Mouse (Mus musculus) liver, embryonic 11.5 days (tissue): ENCODE data around the gene Nfatc2. TPM values are rescaled to one million over a fixed set of nuclear protein-coding genes. Genes with fewer than 3 reads are reported as not detected.

Experiments used
- ATAC-seq: fragments of 200-750 bp; cut with Nextera tagmentation; replicated peaks from 2 replicates; pipeline ENCODE4 v1.8.0; 2017; ENCODE audit warnings: moderate number of reproducible peaks, mild to moderate bottlenecking, moderate TSS enrichment, moderate library complexity; ENCODE audit not compliant: low FRiP score
- DNase-seq: peaks from one replicate; pipeline ENCODE4 v3.0.0-alpha.2; 2017; ENCODE audit warnings: low spot score
- H3K27ac ChIP-seq: fragments of 300-500 bp; sonication (generic); 2 replicates; pipeline ENCODE4 v1.5.1; 2014; ENCODE audit warnings: mild to moderate bottlenecking, low read depth, low read length, control low read depth
- H3K27me3 ChIP-seq: fragments of 300-500 bp; sonication (generic); replicated peaks from 2 replicates; pipeline ENCODE4 v1.6.1; 2014; ENCODE audit warnings: low read length, mixed read lengths; ENCODE audit not compliant: control insufficient read depth, insufficient read depth
- H3K36me3 ChIP-seq: fragments of 300-500 bp; sonication (generic); 2 replicates; pipeline ENCODE4 v1.6.1; 2014; ENCODE audit warnings: mild to moderate bottlenecking, low read length, moderate library complexity, mixed read lengths; ENCODE audit not compliant: control insufficient read depth, insufficient read depth
- H3K4me1 ChIP-seq: fragments of 300-500 bp; sonication (generic); replicated peaks from 2 replicates; pipeline ENCODE4 v1.6.1; 2014; ENCODE audit warnings: low read length, mixed read lengths; ENCODE audit not compliant: control insufficient read depth, insufficient read depth
- H3K4me2 ChIP-seq: fragments of 300-500 bp; sonication (generic); 2 replicates; pipeline ENCODE4 v1.6.1; 2014; ENCODE audit warnings: mild to moderate bottlenecking, control low read depth, moderate library complexity
- H3K4me3 ChIP-seq: fragments of 300-500 bp; sonication (generic); 2 replicates; pipeline ENCODE4 v1.5.1; 2014; ENCODE audit warnings: low read depth, low read length, control low read depth
- H3K9ac ChIP-seq: fragments of 300-500 bp; sonication (generic); 2 replicates; pipeline ENCODE4 v1.6.1; 2014; ENCODE audit warnings: low read depth, low read length, control low read depth
- H3K9me3 ChIP-seq: fragments of 300-500 bp; sonication (generic); 2 replicates; pipeline ENCODE4 v1.6.1; 2016; ENCODE audit warnings: low read length, inconsistent platforms, mixed read lengths; ENCODE audit not compliant: control insufficient read depth
- WGBS: fragments of 180-500 bp; shearing (Covaris S2); extraction: QIAGEN DNeasy Blood & Tissue Kit; methylation state at CpG from one replicate; pipeline ENCODE4 v1.1.7; 2014; 5-methylcytosine and 5-hydroxymethylcytosine counted together
- polyA plus RNA-seq: library from polyadenylated mRNA; unstranded; fragments of >200 nt; fragmentation: Nextera tagmentation; extraction: Ambion mirVana; gene quantifications from 2 replicates; pipeline ENCODE4 v1.2.1, GENCODE M21; 2014

Nfatc2 gene
- polyA plus RNA-seq, 1 experiment from 2014 or later, result 0.77 TPM

DNA sequence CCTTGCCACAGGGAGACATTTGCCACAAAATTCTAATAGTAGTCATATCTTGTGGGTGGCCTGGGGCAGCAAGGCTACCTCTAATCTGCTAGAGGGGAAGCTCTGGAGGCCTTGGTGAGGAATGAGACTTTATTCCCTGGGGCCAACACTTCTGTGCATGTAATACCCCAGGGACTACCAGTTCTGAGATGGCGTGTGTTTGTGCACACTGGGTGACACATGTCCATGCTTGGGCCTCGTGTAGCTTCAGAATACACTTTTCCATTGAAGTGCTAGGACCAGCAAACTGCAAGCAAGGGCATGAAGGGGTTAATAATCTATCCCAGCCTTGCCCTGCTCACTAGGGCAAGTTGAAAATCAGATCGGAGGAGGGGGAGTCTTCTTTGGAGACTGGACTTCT lies 58.4 kb downstream of the Nfatc2 start:
- WGBS, result 63% methylated on average over 3 of the region's 3 CpGs
- no peaks in the 10 kb centered on the region for H3K9me3 ChIP-seq
- no peaks in the 10 kb centered on the region for H3K36me3 ChIP-seq
- no peaks in the 10 kb centered on the region for H3K4me1 ChIP-seq
- DNase-seq (no peak), ATAC-seq (no peak)
- H3K4me2 ChIP-seq, result no peak overlapping the region
- H3K27me3 ChIP-seq, result peaks cover 5% of the 10 kb centered on the region; the same call in 1 of the 2 replicates
- no peak overlapping the region for H3K9ac ChIP-seq
- H3K27ac ChIP-seq, result no peak overlapping the region
- H3K4me3 ChIP-seq, result no peak overlapping the region

DNA sequence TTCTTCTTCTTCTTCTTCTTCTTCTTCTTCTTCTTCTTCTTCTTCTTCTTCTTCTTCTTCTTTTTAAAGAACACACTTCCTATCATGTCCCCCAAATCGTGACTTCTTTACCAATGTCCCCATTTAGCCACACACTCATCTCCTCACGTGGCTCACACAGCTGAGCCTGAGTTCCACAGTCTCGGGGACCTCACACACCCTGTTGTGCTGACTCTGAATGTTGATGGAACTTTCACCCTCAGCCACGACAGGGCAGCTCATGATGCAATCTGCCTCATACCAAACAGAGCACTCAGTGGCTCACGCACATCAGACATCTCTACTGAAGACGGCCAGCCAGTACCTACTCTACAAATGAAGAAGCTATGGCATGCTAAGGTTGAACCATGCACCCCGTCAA lies 60.2 kb downstream of the Nfatc2 start:
- 62% methylated on average over 7 of the region's 7 CpGs for WGBS

DNA sequence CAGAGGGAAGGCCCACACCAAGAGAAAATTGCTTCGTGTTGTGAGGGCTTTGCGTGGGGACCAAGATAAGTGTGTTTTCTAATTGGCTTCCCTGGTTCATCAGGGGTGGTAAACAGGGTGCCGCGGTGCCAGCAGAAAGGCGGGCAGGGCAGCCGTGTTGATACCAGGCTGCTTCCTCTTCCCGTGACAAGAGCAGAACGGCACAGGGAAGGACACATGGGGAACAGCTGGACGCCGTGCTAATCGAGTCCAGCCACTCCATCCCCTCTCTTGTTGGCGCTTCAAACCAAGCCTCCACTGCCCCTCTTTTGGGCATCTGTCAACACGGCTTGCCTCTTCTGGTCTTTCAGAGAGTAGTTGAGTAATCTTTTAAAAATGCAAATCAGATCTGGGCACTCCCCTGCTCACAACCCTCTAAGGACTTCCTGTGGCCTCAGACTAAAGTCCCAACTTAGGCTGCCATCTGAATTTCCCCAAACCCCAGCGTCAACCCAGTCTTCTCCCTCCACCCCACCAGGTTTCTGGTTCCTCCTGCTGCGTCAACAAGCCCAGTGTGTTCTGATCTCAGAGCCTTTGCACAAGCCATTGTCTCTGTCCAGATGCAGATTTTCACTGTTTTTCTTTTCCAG lies 61.7 kb downstream of the Nfatc2 start:
- Histone ChIP-seq H3K27ac (no peak overlapping the region), H3K4me2 (no peak overlapping the region), H3K4me1 (no peaks in the 10 kb centered on the region), H3K36me3 (no peaks in the 10 kb centered on the region), H3K4me3 (no peak overlapping the region), H3K9ac (no peak overlapping the region), H3K27me3 (peaks cover 5% of the 10 kb centered on the region), H3K9me3 (no peaks in the 10 kb centered on the region)
- DNase-seq (no peak), ATAC-seq (no peak)
- WGBS, result 60% methylated on average over 15 of the region's 15 CpGs

More for the DNA sequence above, 60.2 kb downstream of the Nfatc2 start:
- Histone ChIP-seq H3K4me2 (no peak overlapping the region), H3K4me1 (no peaks in the 10 kb centered on the region), H3K27me3 (peaks cover 4% of the 10 kb centered on the region), H3K4me3 (no peak overlapping the region), H3K9me3 (no peaks in the 10 kb centered on the region), H3K9ac (no peak overlapping the region), H3K36me3 (no peaks in the 10 kb centered on the region), H3K27ac (no peak overlapping the region)
- DNase-seq (no peak), ATAC-seq (no peak)

DNA sequence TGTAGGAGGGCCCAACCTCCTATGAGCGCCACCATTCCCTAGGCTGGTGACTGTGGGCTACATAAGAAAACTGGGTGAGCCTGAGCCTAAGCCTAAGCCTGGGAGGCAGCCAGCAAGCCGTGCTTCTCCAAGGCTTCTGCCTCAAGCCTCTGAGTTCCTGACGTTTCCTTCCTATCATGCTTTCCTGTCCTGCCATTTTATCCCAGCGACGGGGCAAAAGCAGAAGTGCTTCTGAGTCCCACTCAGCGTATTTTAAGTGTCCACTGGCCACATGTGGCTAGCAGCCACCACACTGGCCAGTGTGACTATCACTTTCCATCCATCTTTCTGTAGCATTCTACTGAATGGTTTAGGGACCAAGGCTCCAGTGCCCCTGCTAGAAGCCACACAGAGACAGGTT lies 62.4 kb downstream of the Nfatc2 start:
- Histone ChIP-seq H3K27me3 (peaks cover 5% of the 10 kb centered on the region), H3K4me2 (no peak overlapping the region), H3K4me3 (no peak overlapping the region), H3K9me3 (no peaks in the 10 kb centered on the region), H3K27ac (no peak overlapping the region), H3K36me3 (no peaks in the 10 kb centered on the region), H3K9ac (no peak overlapping the region), H3K4me1 (no peaks in the 10 kb centered on the region)
- ATAC-seq (no peak), DNase-seq (no peak)
- 55% methylated on average over 6 of the region's 6 CpGs for WGBS

GRCm38 (mm10) chr2:168532061-168532833 lies 69.2 kb downstream of the Nfatc2 start:
- Histone ChIP-seq H3K36me3 (no peaks in the 10 kb centered on the region), H3K4me2 (no peak overlapping the region), H3K4me3 (no peak overlapping the region), H3K4me1 (no peaks in the 10 kb centered on the region), H3K9me3 (no peaks in the 10 kb centered on the region), H3K9ac (no peak overlapping the region), H3K27me3 (peaks cover 8% of the 10 kb centered on the region; the same call in 1 of the 2 replicates), H3K27ac (no peak overlapping the region)
- no peak for DNase-seq
- WGBS, result 62% methylated on average over 15 of the region's 15 CpGs
- ATAC-seq, result no peak

- DNase-seq (no peak), ATAC-seq (no peak)
- Histone ChIP-seq H3K9ac (no peak overlapping the region), H3K4me1 (peaks cover 7% of the 10 kb centered on the region), H3K4me2 (no peak overlapping the region), H3K27me3 (peaks cover 3% of the 10 kb centered on the region; the same call in 1 of the 2 replicates), H3K27ac (no peak overlapping the region), H3K4me3 (no peak overlapping the region), H3K36me3 (no peaks in the 10 kb centered on the region), H3K9me3 (no peaks in the 10 kb centered on the region; the same call in 1 of the 2 replicates)
- 81% methylated on average over 8 of the region's 8 CpGs for WGBS
Observed at GRCm38 (mm10) chr2:168528551-168528950, 72.9 kb downstream of the Nfatc2 start.

DNA sequence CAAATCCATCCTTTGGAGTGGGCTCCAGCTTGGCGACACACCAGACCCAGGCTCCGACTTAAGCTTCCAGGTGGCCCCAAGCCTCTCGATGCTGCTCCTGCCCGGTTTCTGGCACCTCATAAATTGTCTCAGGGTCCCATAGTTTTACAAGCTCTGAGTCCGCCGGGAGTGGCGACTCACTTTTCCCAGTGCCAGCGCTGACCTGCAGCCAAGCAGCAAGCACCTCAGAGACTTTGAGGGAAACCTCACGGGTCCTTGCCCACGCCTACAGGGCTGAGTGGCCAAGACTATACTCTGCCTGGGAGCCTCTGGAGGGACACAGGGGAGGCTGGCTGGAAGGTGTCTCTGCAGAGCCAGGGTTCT lies 74.0 kb downstream of the Nfatc2 start:
- WGBS, result 86% methylated on average over 10 of the region's 10 CpGs
- ATAC-seq (no peak), DNase-seq (no peak)
- Histone ChIP-seq H3K27me3 (peaks cover 3% of the 10 kb centered on the region; the same call in 1 of the 2 replicates), H3K4me3 (no peak overlapping the region), H3K36me3 (no peaks in the 10 kb centered on the region), H3K9me3 (no peaks in the 10 kb centered on the region; the same call in 1 of the 2 replicates), H3K9ac (no peak overlapping the region), H3K4me1 (peaks cover 7% of the 10 kb centered on the region), H3K4me2 (no peak overlapping the region), H3K27ac (no peak overlapping the region)

- Histone ChIP-seq H3K4me1 (peaks cover 7% of the 10 kb centered on the region), H3K9me3 (no peaks in the 10 kb centered on the region; the same call in 1 of the 2 replicates), H3K27ac (no peak overlapping the region), H3K36me3 (no peaks in the 10 kb centered on the region), H3K27me3 (peaks cover 3% of the 10 kb centered on the region; the same call in 1 of the 2 replicates), H3K4me3 (no peak overlapping the region), H3K9ac (no peak overlapping the region), H3K4me2 (no peak overlapping the region)
- WGBS, result 73% methylated on average over 18 of the region's 18 CpGs
- ATAC-seq (no peak), DNase-seq (no peak)
Observed at GRCm38 (mm10) chr2:168526547-168527429, 74.7 kb downstream of the Nfatc2 start.
